Mouse (Mus musculus) right cerebral cortex, adult 2 months (tissue): ENCODE measurements around the gene Tmem247.
A peak's percentile ranks its signal among the peaks of the same experiment; 100 is the strongest.

Experiments used
- DNase-seq, 2 experiments: peaks; one replicate each; pipeline ENCODE4 v3.0.0; 2021 to 2022; ENCODE audit warnings: low spot score in 2 of 2

Tmem247 gene

GRCm38 (mm10) chr17:86913003-86913607, 4.0 kb upstream of the Tmem247 start:
- peak in 1 of 2 experiments; percentile 48 for DNase-seq

GRCm38 (mm10) chr17:86915540-86915939, 1.6 kb upstream of the Tmem247 start:
- no peak for DNase-seq

DNA sequence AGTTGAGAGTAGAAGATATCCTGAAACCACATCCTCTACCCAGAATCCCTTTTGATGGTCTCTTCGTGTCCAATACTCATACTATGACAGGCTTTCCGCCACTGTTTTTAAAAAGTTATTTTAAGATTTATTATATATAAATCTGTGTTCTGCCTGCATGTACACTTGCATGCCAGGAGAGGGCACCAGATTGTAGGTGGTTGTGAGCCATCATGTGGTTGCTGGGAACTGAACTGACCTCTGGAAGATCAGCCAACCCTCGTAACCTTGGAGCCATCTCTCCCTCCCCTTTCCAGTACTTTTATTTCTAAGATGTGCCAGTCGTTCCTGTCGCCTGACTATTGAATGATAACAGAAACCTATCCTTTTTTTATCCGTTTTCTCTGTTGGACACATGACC, 1.6 kb downstream of the Tmem247 start:
- no peak for DNase-seq

DNA sequence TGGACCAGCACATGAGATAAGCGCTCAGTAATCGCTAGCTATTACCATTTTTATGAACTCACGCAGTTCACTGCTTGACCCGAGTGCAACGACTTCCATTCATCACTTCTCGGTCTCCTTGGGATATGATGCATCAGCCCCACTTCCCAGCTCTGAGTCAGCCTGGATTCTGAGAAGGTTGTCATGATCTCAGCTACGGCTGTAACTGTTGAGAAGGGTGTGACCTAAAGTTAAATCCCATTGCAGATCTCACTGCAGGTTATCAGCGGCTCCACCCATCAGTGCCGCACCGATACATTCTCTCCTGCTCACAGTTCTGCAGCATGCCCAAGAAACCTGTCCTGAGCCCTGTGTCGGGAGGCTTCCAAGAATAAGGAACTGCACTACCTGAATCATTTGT, 2.6 kb downstream of the Tmem247 start:
- DNase-seq: no peak

DNA sequence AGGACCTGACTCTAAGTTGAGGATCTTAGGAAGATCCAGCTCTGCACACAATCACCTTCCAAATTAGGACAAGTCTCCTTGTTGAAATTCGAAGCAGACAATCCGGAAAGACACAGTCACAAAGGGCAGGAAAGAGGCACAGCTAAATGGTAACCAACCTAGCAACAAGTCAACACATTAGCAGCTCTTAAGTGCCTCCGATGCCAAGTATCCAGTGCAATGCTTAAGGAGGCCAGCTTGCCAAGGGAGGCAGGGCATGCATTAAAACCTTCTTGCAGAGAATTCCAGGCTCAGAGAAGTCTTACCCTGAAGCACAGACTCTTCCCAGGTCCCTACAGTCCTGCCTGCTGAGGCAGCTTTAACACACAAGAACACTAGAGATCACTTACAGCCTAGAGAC, 7.5 kb downstream of the Tmem247 start:
- DNase-seq: no peak

DNA sequence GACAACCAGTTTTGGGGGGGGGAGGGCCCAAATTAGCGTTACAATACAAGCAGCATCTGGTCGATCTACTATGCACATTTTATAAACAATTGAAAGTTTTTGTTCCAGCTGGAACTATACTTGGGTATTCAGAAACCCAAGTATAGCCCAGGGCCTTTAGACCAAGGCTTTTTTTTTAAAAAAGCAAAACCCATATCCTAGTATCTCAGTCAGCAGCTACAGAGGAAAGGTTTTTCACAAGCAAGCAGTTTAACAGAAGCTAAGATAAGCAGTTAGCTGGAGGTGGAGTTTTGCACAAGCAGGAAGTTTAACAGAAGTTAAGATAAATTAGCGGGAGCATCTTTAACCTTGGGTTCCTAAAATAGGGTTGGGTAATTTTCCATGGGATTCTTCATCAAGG, 9.7 kb downstream of the Tmem247 start:
- no peak for DNase-seq

GRCm38 (mm10) chr17:86929355-86929754, 12.2 kb downstream of the Tmem247 start:
- no peak for DNase-seq

DNA sequence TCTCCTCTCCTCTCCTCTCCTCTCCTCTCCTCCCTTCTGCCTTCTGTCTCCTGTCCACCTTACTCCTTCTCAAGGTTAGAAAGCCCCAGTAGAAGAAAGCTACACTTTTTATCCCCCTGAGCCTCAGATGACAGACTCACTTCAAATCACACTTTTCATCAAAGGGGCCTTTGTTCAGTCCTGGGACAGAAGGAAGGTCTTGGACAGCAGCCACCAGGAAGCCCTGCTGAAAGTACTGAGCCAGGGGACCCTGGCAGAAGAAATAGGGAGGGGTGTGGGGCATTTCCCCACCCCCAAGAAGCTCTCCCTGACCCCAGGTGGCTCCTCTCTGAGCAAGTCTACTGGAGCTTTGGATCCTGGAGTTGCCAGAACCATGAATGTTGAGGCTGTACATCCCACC, 12.8 kb downstream of the Tmem247 start:
- DNase-seq: no peak

- no peak for DNase-seq
Observed at GRCm38 (mm10) chr17:86932896-86933295, 15.7 kb downstream of the Tmem247 start.

DNA sequence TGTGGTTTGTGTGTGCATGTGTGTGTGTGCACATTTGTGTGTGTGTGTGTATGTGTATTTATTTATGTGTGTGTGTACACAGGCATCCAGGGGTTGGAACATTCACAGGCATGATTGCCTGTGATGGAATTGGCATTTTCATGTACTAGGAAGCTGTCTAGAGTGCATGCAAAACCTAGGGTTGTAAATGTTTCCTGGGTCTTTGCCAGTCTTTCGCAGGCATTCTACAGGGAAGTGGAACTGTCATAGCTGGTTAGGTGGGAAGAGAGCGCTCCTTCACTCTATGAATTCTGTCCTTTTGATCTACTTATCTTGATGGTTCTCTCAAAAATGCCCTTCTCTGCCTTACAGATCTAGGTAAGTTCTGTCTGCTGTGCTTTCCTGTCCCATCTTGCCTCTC, 19.9 kb downstream of the Tmem247 start:
- no peak for DNase-seq

GRCm38 (mm10) chr17:86937497-86938155, 20.5 kb downstream of the Tmem247 start:
- peak; percentile 59 to 77 for DNase-seq

GRCm38 (mm10) chr17:86938683-86939082, 21.5 kb downstream of the Tmem247 start:
- no peak for DNase-seq

DNA sequence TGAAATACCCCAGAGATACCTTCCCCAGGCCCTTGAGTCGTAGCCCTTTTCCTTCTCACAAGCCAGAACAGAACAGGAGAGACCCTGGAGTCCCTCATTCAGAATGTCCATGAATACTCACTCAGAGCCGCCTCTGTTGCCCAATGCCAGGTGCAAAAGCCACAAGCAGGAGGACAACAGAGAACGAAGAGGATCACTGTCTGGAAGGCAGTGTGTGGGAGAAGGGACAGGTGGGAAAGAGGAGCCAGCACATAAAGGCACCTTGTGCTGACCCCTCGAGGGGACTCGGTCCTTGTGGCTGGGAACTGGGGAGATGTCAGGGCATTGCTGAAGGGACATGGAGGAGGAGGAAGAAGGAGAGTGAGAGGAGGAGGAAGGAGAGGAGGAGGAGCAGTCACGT, 25.0 kb downstream of the Tmem247 start:
- no peak for DNase-seq

DNA sequence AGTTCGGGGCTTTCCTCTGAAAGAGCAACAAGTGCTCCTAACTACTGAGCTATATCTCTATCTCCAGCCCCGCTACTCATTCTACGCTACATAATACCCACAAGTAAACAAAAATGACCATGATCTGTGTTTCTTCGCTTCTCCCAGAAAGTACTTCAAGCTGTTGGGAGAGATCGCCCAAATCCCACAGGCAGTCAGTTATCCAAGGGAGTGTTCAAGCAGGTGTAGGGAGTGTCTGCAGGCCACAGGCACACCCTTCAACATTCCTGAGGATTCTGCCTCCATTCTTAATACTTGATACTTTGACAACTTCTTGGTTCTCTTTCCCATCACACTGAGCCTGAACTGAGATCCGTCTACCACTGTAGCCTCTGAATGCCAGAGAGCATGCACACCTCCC, 26.0 kb downstream of the Tmem247 start:
- no peak for DNase-seq

- DNase-seq: no peak
Observed at GRCm38 (mm10) chr17:86946078-86946477, 28.9 kb downstream of the Tmem247 start.

DNA sequence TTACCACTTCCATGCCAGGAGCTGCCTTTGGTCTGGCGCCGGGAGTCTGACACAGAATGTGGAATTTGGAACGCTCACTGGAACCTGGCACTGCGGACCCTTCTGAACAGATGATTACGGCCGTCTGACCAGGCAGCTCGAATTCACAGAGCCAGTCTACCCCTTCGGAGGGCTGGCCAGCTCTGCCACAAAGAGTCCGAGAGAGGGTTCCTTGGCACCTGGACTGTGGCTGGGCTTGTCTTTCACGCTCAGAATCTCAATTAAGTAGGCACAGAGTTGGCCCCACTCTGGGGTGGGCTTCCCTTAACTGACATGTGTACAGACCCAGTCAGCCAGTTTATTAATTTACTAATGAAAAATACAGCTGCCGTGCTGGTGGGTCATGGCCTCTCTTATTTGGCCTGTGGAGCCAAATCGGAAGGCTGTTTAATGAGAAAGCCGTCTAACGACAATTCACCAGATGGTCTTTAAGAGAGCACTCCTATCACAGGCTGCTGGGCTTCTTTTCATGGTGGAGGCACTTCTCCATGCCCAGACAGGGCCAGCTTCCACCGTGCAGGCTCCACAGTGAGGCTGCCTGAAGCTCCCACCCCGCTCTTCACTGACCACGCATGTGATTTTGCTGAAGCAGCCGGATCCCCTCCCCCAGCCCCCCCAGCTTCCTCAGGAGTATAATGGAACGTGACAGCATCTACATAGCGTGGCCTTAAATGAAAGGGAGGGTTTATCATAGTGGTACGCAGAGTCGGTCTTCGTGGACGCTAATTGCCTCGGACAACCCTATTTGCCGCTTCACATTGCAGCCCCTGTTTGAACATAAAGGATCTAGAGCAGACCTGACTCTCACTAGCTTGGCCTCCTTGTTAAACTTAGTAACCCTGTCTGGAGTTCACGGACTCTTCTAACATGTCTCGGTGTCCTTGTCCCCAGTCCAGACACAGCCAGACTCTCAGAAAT, 31.0 kb downstream of the Tmem247 start, which contains the start of gene Atp6v1e2:
Atp6v1e2 (minus strand) TSS at position 58 of the 957 bp plus-strand sequence.
- DNase-seq: no peak

GRCm38 (mm10) chr17:86948801-86949200, 31.7 kb downstream of the Tmem247 start:
- DNase-seq: no peak

DNA sequence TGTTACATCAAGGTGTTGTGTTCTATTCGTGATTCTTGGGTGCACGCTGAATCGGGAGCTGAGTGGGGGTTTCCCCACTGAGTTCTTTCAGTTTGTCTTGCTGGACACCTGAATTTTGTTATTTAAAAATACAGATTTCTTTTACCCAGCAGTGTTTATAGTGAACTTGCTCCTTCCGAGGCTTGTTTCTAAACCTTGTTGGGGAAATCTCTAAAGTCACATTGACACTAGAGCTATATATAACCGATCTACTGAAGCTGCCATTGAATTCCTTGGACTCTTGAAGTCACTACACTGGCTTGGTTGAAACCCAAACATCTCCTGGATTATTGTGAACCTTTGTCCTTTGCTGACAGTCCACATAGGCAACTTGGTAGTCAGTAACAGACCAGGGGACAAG, 40.1 kb downstream of the Tmem247 start:
- no peak for DNase-seq

DNA sequence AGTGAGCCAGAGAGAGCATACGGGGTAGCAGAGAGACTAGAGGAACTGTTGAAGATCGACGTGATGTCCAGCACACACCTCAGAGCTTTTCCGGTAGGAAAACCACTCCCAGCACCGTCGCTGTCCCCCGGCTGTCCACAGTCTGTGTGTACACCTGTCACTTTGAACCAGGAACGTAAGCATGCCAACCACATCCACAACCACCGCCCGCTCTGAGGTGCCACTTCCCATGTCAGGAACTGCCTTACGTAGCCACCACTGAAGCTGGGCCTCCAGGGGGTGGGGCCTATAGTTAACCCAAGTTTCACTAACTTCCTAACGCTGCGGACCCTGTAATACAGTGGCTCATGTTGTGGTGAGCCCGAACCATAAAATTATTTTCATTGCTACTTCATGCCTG, 40.8 kb downstream of the Tmem247 start:
- DNase-seq: no peak

- peak in 1 of 2 experiments; percentile 44 for DNase-seq
Observed at GRCm38 (mm10) chr17:86961301-86961841, 44.2 kb downstream of the Tmem247 start.

DNA sequence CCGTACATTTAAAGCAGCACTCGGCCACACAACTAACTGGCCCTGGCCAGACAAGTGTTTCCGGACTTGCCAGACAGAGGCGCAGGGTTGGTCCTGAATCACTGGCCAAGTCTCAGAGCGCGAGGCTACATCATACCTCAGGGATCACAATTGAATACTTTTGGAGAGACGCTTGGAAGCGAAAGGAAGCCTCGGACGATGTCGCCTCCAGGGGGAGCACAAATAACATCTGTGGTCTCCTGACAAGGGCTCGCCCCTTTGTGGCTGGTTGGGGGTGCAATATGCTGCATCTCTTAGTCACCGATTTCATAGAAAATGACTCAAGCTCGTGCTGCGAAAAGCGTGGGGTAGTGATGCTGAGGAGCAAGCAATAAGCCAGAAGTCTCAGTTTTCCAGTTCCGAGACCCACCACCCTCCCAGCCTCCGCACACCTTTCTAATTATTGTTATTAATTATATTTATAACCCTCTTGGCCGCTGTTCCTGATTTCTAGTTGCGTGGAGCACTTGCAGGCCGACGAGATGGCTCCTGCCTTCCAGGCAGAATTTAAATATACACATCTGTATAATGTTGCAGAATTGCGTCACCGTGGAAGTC, 45.2 kb downstream of the Tmem247 start:
- peak; percentile 87 to 90 for DNase-seq
